Mouse (Mus musculus): Measurements from ENCODE around the gene Cyfip1.

DNA sequence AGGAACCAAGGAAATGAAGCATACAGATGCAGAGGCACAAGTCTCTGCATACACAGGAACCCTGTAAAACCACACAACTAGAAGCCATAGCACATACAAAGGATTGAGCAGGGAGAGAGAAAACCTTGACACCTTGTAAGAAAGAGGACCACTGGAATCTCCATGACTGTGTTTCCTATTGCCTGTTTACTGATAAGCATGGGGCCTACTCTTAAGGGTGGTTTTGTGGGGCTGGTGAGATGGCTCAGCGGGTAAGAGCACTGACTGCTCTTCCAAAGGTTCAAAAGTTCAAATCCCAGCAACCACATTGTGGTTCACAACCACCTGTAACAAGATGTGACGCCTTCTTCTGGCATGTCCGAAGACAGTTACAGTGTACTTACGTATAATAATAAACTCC is 85.7 kb downstream of the Cyfip1 start:
- TF ChIP-seq CTCF (conservative IDR thresholded peaks at IDR 0.05; ENCODE audit: insufficient read depth, insufficient read length, low read depth, low read length): no peak
- no peak for TF ChIP-seq POLR2A (IDR thresholded peaks at IDR 0.05; ENCODE audit: low read depth, low read length)
